Mouse (Mus musculus) intestine, embryonic 15.5 days (tissue): ENCODE data around the gene Daam1. TPM values are rescaled to one million over a fixed set of nuclear protein-coding genes. Genes with fewer than 3 reads are reported as not detected.
"Not testable (repeated sequence)": the region's sequence is repeated elsewhere in the genome, so short reads cannot be mapped to it uniquely, and the experiment has no call there.

Experiments
- ATAC-seq: fragments of 200-750 bp; cut with Nextera tagmentation; 2 replicates; pipeline ENCODE4 v1.8.0; 2017; ENCODE audit warnings: moderate TSS enrichment, moderate library complexity
- H3K27ac ChIP-seq: fragments of 300-500 bp; sonication (generic); 2 replicates; pipeline ENCODE4 v1.5.1; 2015; ENCODE audit warnings: mild to moderate bottlenecking, inconsistent platforms
- H3K27me3 ChIP-seq: fragments of 300-500 bp; sonication (generic); replicated peaks from 2 replicates; pipeline ENCODE4 v1.6.1; 2015; ENCODE audit warnings: inconsistent platforms
- H3K36me3 ChIP-seq: fragments of 300-500 bp; sonication (generic); 2 replicates; pipeline ENCODE4 v1.6.1; 2015; ENCODE audit warnings: inconsistent platforms
- H3K4me1 ChIP-seq: fragments of 300-500 bp; sonication (generic); replicated peaks from 2 replicates; pipeline ENCODE4 v1.6.1; 2015; ENCODE audit warnings: inconsistent platforms
- H3K4me2 ChIP-seq: fragments of 300-500 bp; sonication (generic); replicated peaks from 2 replicates; pipeline ENCODE4 v1.6.1; 2015; ENCODE audit warnings: mild to moderate bottlenecking, inconsistent platforms
- H3K4me3 ChIP-seq: fragments of 300-500 bp; sonication (generic); replicated peaks from 2 replicates; pipeline ENCODE4 v1.5.1; 2015; ENCODE audit warnings: inconsistent platforms
- H3K9ac ChIP-seq: fragments of 300-500 bp; sonication (generic); 2 replicates; pipeline ENCODE4 v1.6.1; 2015; ENCODE audit warnings: inconsistent platforms
- H3K9me3 ChIP-seq: fragments of 300-500 bp; sonication (generic); 2 replicates; pipeline ENCODE4 v1.6.1; 2016; ENCODE audit warnings: inconsistent platforms
- WGBS: fragments of 180-500 bp; shearing (Covaris S2); methylation state at CpG from one replicate; pipeline ENCODE4 v1.1.7; 2015; 5-methylcytosine and 5-hydroxymethylcytosine counted together
- polyA plus RNA-seq: library from polyadenylated mRNA; unstranded; fragments of >200 nt; fragmentation: Nextera tagmentation; extraction: Ambion mirVana; gene quantifications from 2 replicates; pipeline ENCODE4 v1.2.1, GENCODE M21; 2015

Gene Daam1
- polyA plus RNA-seq, 1 experiment from 2014 or later = 9.1 TPM

- no peaks in the 10 kb centered on the region for H3K36me3 ChIP-seq
- WGBS = 90% methylated on average over 6 of the region's 6 CpGs
- no peak overlapping the region for H3K9ac ChIP-seq
- H3K27ac ChIP-seq = no peak overlapping the region
- no peak overlapping the region for H3K4me3 ChIP-seq
- ATAC-seq = no peak
- H3K9me3 ChIP-seq = no peaks in the 10 kb centered on the region
- no peak overlapping the region for H3K4me2 ChIP-seq
- no peaks in the 10 kb centered on the region for H3K27me3 ChIP-seq
- H3K4me1 ChIP-seq = peaks cover 46% of the 10 kb centered on the region
Measured at GRCm38 (mm10) chr12:71836776-71837175, 5.9 kb downstream of the Daam1 start.

DNA sequence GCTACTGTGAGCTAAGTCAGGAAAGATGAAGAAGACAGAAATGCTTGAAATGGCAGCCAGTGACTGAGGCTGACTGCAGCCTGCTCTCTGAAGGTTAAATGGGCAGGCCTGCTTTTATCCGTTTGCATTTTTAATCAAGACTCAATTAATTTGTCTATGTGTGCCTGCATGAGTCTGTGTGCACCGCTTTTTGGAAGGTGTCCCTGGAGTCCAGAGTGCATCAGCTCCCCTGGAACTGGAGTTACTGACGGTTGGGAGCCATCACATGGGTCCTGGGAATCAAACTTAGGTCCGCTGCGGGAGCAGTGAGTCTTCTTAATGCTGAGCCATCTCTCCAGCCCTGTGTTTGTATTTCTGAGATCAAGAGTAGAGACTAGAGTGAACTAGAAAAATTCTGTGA, 6.7 kb downstream of the Daam1 start:
- no peak for ATAC-seq
- Histone ChIP-seq H3K4me3 (no peak overlapping the region), H3K9ac (no peak overlapping the region), H3K4me2 (no peak overlapping the region), H3K9me3 (no peaks in the 10 kb centered on the region), H3K27me3 (no peaks in the 10 kb centered on the region), H3K27ac (no peak overlapping the region), H3K36me3 (no peaks in the 10 kb centered on the region), H3K4me1 (peaks cover 46% of the 10 kb centered on the region)
- 73% methylated on average over 5 of the region's 5 CpGs for WGBS

DNA sequence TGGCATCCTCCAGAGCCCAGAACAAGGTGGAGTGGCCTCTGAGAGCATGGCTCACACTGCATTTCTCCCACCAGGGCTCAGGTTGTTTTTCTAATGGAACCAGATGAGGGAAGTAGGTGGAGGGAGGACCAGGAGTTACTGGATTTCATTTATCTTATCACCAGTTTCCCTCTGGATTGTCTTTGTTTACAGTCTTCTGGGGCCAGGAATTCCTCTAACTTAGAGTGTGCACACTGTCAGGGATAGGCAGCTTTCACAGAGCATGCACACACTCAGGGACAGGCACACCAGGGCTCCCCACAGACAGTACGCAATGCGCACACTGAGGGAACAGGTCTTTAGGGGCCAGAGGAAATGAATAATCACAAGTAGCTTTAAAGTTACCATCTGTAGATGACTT, 7.4 kb downstream of the Daam1 start:
- Histone ChIP-seq H3K9me3 (no peaks in the 10 kb centered on the region), H3K9ac (no peak overlapping the region), H3K4me1 (peaks cover 45% of the 10 kb centered on the region), H3K27me3 (no peaks in the 10 kb centered on the region), H3K36me3 (no peaks in the 10 kb centered on the region), H3K4me3 (no peak overlapping the region), H3K4me2 (no peak overlapping the region), H3K27ac (peak overlapping the region; percentile 29; the same call in 1 of the 2 replicates)
- 41% methylated on average over 2 of the region's 2 CpGs for WGBS
- no peak for ATAC-seq

- 88% methylated on average over 3 of the region's 3 CpGs for WGBS
- no peak for ATAC-seq
- H3K27ac ChIP-seq = no peak overlapping the region
- no peaks in the 10 kb centered on the region for H3K27me3 ChIP-seq
- H3K4me2 ChIP-seq = no peak overlapping the region
- no peak overlapping the region for H3K9ac ChIP-seq
- no peak overlapping the region for H3K4me3 ChIP-seq
- peaks cover 43% of the 10 kb centered on the region for H3K4me1 ChIP-seq
- H3K36me3 ChIP-seq = no peaks in the 10 kb centered on the region
- H3K9me3 ChIP-seq = no peaks in the 10 kb centered on the region
Measured at GRCm38 (mm10) chr12:71839653-71840052, 8.8 kb downstream of the Daam1 start.

DNA sequence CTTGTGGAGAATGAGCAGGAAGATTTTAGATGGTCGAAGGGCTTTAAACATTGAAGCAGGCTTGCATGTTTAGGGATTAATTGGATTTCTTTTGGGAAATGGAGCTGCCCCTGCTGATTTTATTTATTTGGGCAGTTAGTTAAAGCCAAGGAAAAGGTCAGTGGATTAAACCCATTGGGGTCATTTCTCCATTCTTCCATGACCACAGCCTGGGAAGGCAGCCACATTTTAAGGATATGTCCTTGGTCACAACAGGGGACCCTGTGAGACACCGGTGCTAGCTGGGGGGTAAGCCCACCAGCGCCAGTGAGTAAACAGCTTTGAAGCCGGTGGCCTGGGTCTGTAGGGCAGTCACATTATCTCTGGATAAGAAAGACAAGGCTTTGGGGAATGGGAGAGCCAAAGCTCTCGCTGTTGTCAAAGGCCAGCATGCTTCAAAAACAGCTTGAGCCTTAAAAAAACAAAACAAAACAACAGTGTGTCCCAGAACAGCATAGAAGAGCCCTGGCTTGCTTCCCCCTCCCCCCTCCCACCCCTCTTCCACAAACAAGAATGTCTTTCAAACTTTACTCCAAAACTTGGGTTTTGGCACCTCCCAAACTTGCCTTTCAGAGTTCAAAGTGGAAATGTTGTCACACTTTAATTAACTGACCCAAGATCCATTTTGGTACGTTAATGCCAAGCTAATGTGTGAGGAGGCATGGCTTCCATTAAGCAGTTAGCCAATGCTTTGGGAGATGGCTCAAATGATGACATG, 9.7 kb downstream of the Daam1 start:
- no peak overlapping the region for H3K9ac ChIP-seq
- H3K9me3 ChIP-seq = no peaks in the 10 kb centered on the region
- WGBS = 58% methylated on average over 6 of the region's 6 CpGs
- H3K27ac ChIP-seq = no peak overlapping the region
- H3K4me3 ChIP-seq = no peak overlapping the region
- H3K27me3 ChIP-seq = no peaks in the 10 kb centered on the region
- H3K4me1 ChIP-seq = peaks cover 41% of the 10 kb centered on the region
- H3K36me3 ChIP-seq = no peaks in the 10 kb centered on the region
- no peak overlapping the region for H3K4me2 ChIP-seq
- no peak for ATAC-seq

DNA sequence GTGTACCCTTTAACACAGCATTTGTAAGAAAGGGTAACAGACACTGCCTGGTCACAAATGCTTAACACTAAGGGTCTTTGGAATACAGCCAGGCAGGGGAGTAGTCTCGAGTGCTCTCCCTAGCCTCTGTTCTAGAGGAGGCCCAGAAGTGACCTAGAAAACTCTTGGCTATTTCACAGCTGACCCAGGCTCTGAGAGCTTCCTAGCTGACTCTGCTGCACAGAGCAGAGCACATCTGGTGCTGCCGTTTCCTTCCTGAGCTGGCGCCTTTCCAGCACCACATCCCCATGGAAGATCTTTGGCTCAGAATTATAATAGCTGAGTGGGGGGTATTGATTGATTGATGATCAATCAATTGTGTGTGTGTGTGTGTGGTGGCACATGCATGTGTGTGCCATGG, 11.1 kb downstream of the Daam1 start:
- H3K9me3 ChIP-seq = no peaks in the 10 kb centered on the region
- no peak overlapping the region for H3K4me2 ChIP-seq
- no peak overlapping the region for H3K4me3 ChIP-seq
- H3K36me3 ChIP-seq = no peaks in the 10 kb centered on the region
- no peaks in the 10 kb centered on the region for H3K27me3 ChIP-seq
- WGBS = 42% methylated on average over 3 of the region's 3 CpGs
- peak; percentile 46; the same call in 1 of the 2 replicates for ATAC-seq
- H3K27ac ChIP-seq = 0 out of 2 replicates have a peak overlapping the region, but pooled peaks have one; percentile 48
- peaks cover 31% of the 10 kb centered on the region for H3K4me1 ChIP-seq
- H3K9ac ChIP-seq = no peak overlapping the region

- no peak for ATAC-seq
- Histone ChIP-seq H3K4me2 (no peak overlapping the region), H3K9me3 (no peaks in the 10 kb centered on the region), H3K36me3 (no peaks in the 10 kb centered on the region), H3K4me1 (peaks cover 27% of the 10 kb centered on the region), H3K27ac (0 out of 2 replicates have a peak overlapping the region, but pooled peaks have one; percentile 48), H3K27me3 (no peaks in the 10 kb centered on the region), H3K4me3 (no peak overlapping the region), H3K9ac (no peak overlapping the region)
- WGBS = 47% methylated on average over 2 of the region's 2 CpGs
Measured at GRCm38 (mm10) chr12:71842588-71842987, 11.7 kb downstream of the Daam1 start.

GRCm38 (mm10) chr12:71845486-71845885, 14.6 kb downstream of the Daam1 start:
- WGBS = 72% methylated on average over 5 of the region's 5 CpGs
- no peaks in the 10 kb centered on the region for H3K27me3 ChIP-seq
- peaks cover 16% of the 10 kb centered on the region for H3K4me1 ChIP-seq
- no peak overlapping the region for H3K27ac ChIP-seq
- H3K9ac ChIP-seq = no peak overlapping the region
- ATAC-seq = no peak
- no peak overlapping the region for H3K4me3 ChIP-seq
- H3K4me2 ChIP-seq = no peak overlapping the region
- no peaks in the 10 kb centered on the region for H3K36me3 ChIP-seq
- no peaks in the 10 kb centered on the region for H3K9me3 ChIP-seq

- H3K9me3 ChIP-seq, ATAC-seq, H3K4me1 ChIP-seq, H3K4me2 ChIP-seq, H3K9ac ChIP-seq, H3K4me3 ChIP-seq, H3K27ac ChIP-seq, H3K27me3 ChIP-seq, H3K36me3 ChIP-seq: not testable (repeated sequence)
- 88% methylated on average over 4 of the region's 4 CpGs for WGBS
Measured at GRCm38 (mm10) chr12:71846416-71846815, 15.5 kb downstream of the Daam1 start.

DNA sequence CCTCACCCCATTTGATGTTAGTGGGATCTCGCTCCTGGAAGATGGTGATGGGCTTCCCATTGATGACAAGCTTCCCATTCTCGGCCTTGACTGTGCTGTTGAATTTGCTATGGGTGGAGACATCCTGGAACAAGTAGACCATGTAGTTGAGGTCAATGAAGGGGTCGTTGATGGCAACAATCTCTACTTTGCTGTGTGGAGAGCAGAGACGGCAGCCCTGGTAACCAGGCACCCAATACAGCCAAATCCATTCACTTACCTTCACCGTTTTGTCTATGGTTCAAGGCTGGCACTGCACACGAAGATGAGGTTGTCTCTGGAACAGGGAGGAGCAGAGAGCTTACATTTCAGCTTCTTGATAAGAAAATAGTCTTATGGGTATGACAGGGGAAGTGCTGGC, 16.1 kb downstream of the Daam1 start:
- not testable (repeated sequence) for H3K27ac ChIP-seq, H3K4me2 ChIP-seq, H3K4me1 ChIP-seq, H3K9ac ChIP-seq, H3K27me3 ChIP-seq, H3K9me3 ChIP-seq, ATAC-seq, H3K4me3 ChIP-seq, H3K36me3 ChIP-seq
- WGBS = 88% methylated on average over 6 of the region's 6 CpGs

DNA sequence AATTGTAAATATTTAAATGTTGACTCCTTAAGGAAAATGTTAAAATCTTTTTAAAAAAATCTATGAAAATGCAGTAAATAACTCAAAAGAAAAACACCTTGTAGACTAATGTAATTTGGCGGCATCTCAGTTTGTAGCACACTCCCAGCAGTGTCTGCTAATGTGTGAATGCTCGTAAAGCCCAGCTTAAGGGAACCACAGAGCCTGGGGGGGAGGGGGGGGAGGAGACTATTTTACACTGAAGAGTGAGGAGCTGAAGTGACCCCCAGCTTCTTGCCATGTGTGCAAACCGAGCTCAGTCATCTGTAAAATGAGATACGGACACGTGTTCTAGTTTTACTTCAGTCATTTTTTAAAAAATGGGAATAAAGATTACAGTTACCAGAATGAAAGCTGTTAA, 16.7 kb downstream of the Daam1 start:
- no peak for ATAC-seq
- no peaks in the 10 kb centered on the region for H3K9me3 ChIP-seq
- H3K36me3 ChIP-seq = no peaks in the 10 kb centered on the region
- peaks cover under 1% of the 10 kb centered on the region; the same call in 1 of the 2 replicates for H3K4me1 ChIP-seq
- no peak overlapping the region for H3K4me2 ChIP-seq
- no peaks in the 10 kb centered on the region for H3K27me3 ChIP-seq
- no peak overlapping the region for H3K27ac ChIP-seq
- H3K9ac ChIP-seq = no peak overlapping the region
- WGBS = 57% methylated on average over 5 of the region's 5 CpGs
- H3K4me3 ChIP-seq = no peak overlapping the region

GRCm38 (mm10) chr12:71848037-71848776, 17.3 kb downstream of the Daam1 start:
- Histone ChIP-seq H3K36me3 (no peaks in the 10 kb centered on the region), H3K4me2 (no peak overlapping the region), H3K9me3 (no peaks in the 10 kb centered on the region), H3K9ac (no peak overlapping the region), H3K4me1 (peaks cover 2% of the 10 kb centered on the region; the same call in 1 of the 2 replicates), H3K27me3 (no peaks in the 10 kb centered on the region), H3K4me3 (no peak overlapping the region), H3K27ac (no peak overlapping the region)
- no peak for ATAC-seq
- WGBS = 53% methylated on average over 5 of the region's 5 CpGs
